Mouse (Mus musculus): Measurements from ENCODE around the gene Gm37240. TPM values are rescaled to one million over a fixed set of nuclear protein-coding genes. Genes with fewer than 3 reads are reported as not detected.

The Gm37240 gene
- total and polyA plus RNA-seq, 3 experiments, result 7.4 to 12.2 (median 7.4) TPM

GRCm38 (mm10) chr3:85634389-85635125 lies 252.8 kb downstream of the Gm37240 start:
- DNase-seq, result no peak

GRCm38 (mm10) chr3:85633733-85634132 lies 253.6 kb downstream of the Gm37240 start:
- DNase-seq, result peak; percentile 9

GRCm38 (mm10) chr3:85629895-85630510 lies 257.3 kb downstream of the Gm37240 start:
- DNase-seq, result peak; percentile 14

- DNase-seq, result no peak
These were observed 267.6 kb downstream of the Gm37240 start for GRCm38 (mm10) chr3:85619751-85620150.

GRCm38 (mm10) chr3:85619345-85619744 lies 268.0 kb downstream of the Gm37240 start:
- no peak for DNase-seq

- DNase-seq, result no peak
These were observed 268.4 kb downstream of the Gm37240 start for GRCm38 (mm10) chr3:85618885-85619284.

GRCm38 (mm10) chr3:85616389-85616788 lies 270.9 kb downstream of the Gm37240 start:
- DNase-seq, result no peak

- no peak for DNase-seq
These were observed 279.6 kb downstream of the Gm37240 start for GRCm38 (mm10) chr3:85607753-85608152.

GRCm38 (mm10) chr3:85606912-85607311 lies 280.4 kb downstream of the Gm37240 start:
- no peak for DNase-seq

GRCm38 (mm10) chr3:85603811-85604210 lies 283.5 kb downstream of the Gm37240 start:
- DNase-seq, result no peak

- no peak for DNase-seq
These were observed 285.4 kb downstream of the Gm37240 start for GRCm38 (mm10) chr3:85601841-85602305.

- DNase-seq, result peak; percentile 43
These were observed 287.8 kb downstream of the Gm37240 start for GRCm38 (mm10) chr3:85599526-85599925.

- no peak for DNase-seq
These were observed 292.9 kb downstream of the Gm37240 start for GRCm38 (mm10) chr3:85594452-85594851.

- DNase-seq, result no peak
These were observed 294.6 kb downstream of the Gm37240 start for GRCm38 (mm10) chr3:85592640-85593252.

GRCm38 (mm10) chr3:85592067-85592466 lies 295.3 kb downstream of the Gm37240 start:
- no peak for DNase-seq

GRCm38 (mm10) chr3:85590090-85590754 lies 297.1 kb downstream of the Gm37240 start:
- DNase-seq, result no peak

- DNase-seq, result no peak
These were observed 298.6 kb downstream of the Gm37240 start for GRCm38 (mm10) chr3:85588701-85589100.

GRCm38 (mm10) chr3:85584966-85585365 lies 302.4 kb downstream of the Gm37240 start:
- DNase-seq, result no peak

GRCm38 (mm10) chr3:85583194-85583593 lies 304.1 kb downstream of the Gm37240 start:
- no peak for DNase-seq

- peak; percentile 40 for DNase-seq
These were observed 304.6 kb downstream of the Gm37240 start for GRCm38 (mm10) chr3:85582726-85583125.

- peak; percentile 99 for DNase-seq
These were observed 313.2 kb downstream of the Gm37240 start, which contains the start of gene Gatb for GRCm38 (mm10) chr3:85573864-85574830. TSS of gene Gatb (plus strand) at chr3:85574119.
